Mouse (Mus musculus): ENCODE results near the gene Lmtk3. TPM values are rescaled to one million over a fixed set of nuclear protein-coding genes. Genes with fewer than 3 reads are reported as not detected.

Lmtk3 gene
- total RNA-seq (2021) = 100 to 1,000 TPM; 302 to 329 TPM
- long read RNA-seq, experiment 1, partial matches to known transcripts = 9 of 11 reads
- long read RNA-seq, experiment 1, other reads (novel, unspliced or antisense) = 2 of 11 reads
- long read RNA-seq, experiment 2, partial matches to known transcripts = 6 of 12 reads
- long read RNA-seq, experiment 2, other reads (novel, unspliced or antisense) = 6 of 12 reads

DNA sequence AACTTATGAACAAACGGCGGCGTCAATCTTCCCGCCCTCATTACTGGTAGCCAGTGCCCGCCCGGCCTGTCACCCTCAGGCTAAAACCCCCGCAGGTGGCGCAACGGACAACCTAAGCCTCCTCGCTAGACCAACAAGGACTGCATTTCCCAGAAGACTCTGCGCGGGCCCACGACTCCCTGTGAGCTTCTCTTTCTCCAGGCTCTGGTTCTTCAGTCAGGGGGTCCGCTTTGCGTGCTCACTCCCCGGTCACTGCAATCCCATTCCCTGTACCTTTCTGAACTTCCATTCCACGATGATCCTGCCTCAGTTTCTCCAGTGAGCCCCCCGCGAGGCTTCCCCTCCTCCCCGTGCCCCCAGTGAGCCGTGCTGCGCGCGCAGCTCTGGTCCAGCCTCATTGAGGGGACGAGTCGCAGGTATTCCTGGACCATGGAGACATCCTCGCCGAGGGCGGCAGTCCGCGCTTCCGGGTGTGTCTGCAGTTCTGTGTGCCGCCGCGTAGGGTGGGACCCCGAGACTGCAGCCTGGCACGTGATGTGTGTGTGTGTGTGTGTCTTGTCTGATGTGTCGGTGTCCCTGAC, at the start of gene Lmtk3:
Gene Lmtk3 (plus strand): TSS at position 228 of the 581 bp plus-strand sequence.
- TF ChIP-seq CTCF (conservative IDR thresholded peaks at IDR 0.05) = peak; percentile 46
- H3K27ac ChIP-seq = peak within 1 kb of the TSS; percentile 98
- H3K4me3 ChIP-seq = peak within 1 kb of the TSS; percentile 83
- peak; percentile 67 to 70 for DNase-seq (ENCODE audit: low spot score in 2 of 2)

DNA sequence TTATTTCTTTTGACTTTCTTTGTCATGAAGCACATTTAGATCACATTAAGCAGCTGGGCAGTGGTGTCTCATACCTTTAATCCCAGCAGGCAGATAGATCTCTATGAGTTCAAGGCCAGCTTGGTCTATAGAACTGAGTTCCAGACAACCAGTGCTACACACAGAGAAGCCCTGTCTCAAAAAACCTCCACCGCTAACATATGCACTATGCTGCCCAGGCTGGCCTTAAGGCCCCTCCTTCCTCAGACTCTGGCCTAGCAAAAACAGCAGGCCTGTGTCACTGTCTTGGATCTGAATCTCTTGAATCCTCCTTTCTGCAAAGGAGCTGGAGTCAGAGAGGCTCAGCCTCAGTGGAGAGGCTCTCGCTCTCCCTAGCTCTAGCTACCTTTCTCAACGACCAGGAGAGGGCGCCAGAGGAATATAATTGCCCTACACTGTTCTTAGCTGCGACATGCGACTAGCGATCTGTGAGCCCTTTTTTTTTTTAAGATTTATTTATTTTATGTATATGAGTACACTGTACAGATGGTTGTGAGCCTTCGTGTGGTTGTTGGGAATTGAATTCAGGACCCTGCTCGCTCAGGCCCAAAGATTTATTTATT, 44.3 kb upstream of the Lmtk3 start:
- Histone ChIP-seq H3K4me3 (no peak overlapping the region), H3K27ac (no peak overlapping the region)
- peak; percentile 93 for TF ChIP-seq CTCF (conservative IDR thresholded peaks at IDR 0.05)
- DNase-seq (ENCODE audit: low spot score in 2 of 2) = peak; percentile 88 to 89

DNA sequence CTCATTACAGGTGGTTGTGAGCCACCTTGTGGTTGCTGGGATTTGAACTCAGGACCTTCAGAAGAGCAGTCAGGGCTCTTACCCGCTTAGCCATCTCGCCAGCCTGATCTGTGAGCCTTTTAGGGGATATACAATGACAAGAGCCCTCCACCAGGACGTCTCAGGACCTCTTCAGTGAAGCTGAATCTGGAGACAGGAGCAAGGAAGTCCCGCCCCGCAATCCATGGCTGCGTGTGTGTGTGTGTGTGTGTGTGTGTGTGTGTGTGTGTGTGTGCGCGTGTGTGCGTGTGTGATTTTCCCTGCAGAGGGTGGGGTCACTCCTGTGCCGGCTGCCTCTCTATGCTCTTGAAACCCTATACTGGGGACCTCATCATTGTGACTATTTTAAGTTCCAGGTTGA, 43.7 kb upstream of the Lmtk3 start:
- H3K27ac ChIP-seq = no peak overlapping the region
- no peak overlapping the region for H3K4me3 ChIP-seq
- no peak for TF ChIP-seq CTCF (conservative IDR thresholded peaks at IDR 0.05)
- DNase-seq (ENCODE audit: low spot score in 2 of 2) = no peak

DNA sequence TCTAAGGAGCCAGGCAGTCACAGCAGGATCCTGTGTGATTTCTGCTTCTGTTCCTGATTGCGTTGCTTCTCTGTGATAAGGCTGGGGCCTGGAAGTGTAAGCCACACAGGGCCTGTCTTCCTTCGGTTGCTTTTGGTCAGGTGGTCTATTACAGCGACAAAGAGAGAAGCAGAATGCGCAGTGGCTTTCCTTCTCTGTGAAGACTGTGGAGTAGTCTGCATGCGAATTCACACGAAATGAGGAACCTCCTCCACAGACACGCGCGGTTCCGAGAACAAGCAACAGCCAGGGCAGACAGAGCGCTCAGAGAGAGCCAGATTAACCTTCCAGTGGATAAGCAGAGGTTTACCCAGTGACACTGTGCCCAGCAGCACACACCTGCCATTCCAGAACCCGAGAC, 42.2 kb upstream of the Lmtk3 start:
- no peak for DNase-seq (ENCODE audit: low spot score in 2 of 2)
- peak overlapping the region; percentile 88 for H3K27ac ChIP-seq
- no peak for TF ChIP-seq CTCF (conservative IDR thresholded peaks at IDR 0.05)
- H3K4me3 ChIP-seq = no peak overlapping the region; the same call in 1 of the 2 replicates

DNA sequence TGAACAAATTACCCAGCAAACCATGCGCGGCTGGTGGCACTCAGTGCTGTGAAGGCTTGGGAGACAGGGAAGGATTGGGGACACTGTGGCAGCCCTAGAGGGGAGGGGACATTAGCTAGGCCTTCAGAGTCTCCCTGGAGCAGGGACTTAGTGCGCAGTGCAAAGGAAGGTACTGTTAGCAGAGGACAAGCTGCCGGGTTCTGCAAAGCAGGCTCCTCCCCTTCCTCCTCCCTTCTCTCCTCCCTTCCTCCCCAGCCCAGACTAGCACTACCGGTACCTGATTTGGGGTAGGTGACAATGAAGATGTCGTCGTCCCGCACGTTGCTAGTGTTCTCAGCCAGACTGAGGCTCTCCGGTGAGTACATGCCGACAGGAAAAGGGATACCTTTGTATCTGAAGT, 41.8 kb upstream of the Lmtk3 start:
- peak overlapping the region; percentile 43 for H3K4me3 ChIP-seq
- peak overlapping the region; percentile 88 for H3K27ac ChIP-seq
- DNase-seq (ENCODE audit: low spot score in 2 of 2) = peak; percentile 36 to 47
- no peak for TF ChIP-seq CTCF (conservative IDR thresholded peaks at IDR 0.05)

DNA sequence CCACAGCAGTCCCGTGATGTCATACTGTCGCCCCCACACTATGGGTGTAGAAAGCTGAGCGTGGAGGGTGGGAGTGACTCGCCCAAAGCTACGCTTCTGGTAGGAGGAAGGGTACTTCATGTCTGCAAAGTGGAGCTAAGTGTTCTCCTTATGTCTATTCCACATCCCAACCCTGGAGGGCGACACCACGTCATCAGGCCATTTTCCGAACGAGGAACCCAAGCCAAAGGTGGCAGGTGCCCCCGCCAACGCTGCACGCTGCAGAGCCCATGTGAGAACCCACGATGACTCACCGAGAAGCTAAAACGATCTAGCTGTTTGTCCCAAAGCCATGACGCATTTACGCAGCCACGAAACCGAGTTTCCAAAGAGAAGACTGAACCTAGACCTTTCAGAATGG, 41.2 kb upstream of the Lmtk3 start:
- Histone ChIP-seq H3K4me3 (peak overlapping the region; percentile 43), H3K27ac (peak overlapping the region; percentile 88)
- peak; percentile 84 to 91 for DNase-seq (ENCODE audit: low spot score in 2 of 2)
- TF ChIP-seq CTCF (conservative IDR thresholded peaks at IDR 0.05) = peak; percentile 71

DNA sequence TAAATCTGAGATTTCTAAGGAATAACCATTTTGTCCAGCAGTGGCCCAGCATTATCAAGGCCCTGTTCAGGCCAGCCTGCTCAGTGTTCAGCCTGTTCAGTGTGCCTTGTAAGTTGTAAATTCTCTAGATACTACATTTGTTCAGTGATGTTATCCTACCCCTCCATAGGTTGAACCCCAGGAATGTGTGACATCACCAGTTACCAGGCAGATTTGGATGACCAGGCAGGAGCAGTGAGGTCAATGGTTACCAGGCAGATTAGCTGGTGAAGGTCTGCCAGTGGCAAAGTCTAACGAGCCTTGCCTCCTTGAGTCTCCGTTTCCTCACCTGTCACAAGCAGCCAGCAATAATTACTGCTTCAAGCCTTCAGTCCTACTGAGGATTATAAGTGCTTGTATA, 39.2 kb upstream of the Lmtk3 start:
- no peak overlapping the region for H3K4me3 ChIP-seq
- DNase-seq (ENCODE audit: low spot score in 2 of 2) = peak; percentile 66 to 76
- TF ChIP-seq CTCF (conservative IDR thresholded peaks at IDR 0.05) = no peak

DNA sequence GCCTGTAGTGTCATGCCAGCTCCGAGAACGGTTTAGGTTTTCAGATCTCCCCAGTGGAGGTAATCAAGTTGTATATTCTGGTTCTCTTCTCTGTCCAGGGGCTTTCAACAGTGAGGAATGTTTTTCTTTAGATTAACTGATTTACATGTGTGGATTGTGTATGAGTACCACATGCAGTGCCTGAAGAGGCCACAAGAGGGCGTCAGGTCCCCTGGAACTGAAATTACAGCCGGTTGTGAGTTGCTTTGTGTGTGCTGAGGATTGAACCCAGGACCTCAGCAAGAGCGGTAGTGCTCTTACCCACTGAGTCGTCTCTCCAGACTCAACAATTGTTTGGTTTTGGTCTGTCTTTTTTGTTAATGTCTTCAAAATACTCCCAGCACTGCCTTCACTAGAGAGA, 37.0 kb upstream of the Lmtk3 start:
- peak; percentile 69 for TF ChIP-seq CTCF (conservative IDR thresholded peaks at IDR 0.05)
- no peak for DNase-seq (ENCODE audit: low spot score in 2 of 2)
- Histone ChIP-seq H3K27ac (no peak overlapping the region), H3K4me3 (no peak overlapping the region)

More for the DNA sequence above, 39.2 kb upstream of the Lmtk3 start:
- no peak overlapping the region for H3K27ac ChIP-seq

DNA sequence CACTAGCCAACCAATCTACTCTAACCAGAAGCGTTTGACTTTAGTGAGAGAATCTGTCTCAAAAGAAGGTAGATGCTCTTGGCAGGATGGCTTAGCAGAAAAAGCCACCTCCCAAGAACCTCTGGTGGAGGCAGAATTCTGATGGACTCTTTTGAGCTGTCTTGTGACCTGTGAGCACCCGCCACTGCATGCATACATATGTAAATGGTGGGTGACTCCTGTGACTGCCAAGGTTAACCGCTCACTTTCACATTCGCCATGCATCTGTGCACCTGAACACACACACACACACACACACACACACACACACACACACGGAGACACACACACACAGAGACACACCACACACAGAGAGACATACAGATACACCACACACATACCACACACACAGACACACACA, 36.1 kb upstream of the Lmtk3 start:
- Histone ChIP-seq H3K4me3 (no peak overlapping the region), H3K27ac (no peak overlapping the region)
- no peak for TF ChIP-seq CTCF (conservative IDR thresholded peaks at IDR 0.05)

DNA sequence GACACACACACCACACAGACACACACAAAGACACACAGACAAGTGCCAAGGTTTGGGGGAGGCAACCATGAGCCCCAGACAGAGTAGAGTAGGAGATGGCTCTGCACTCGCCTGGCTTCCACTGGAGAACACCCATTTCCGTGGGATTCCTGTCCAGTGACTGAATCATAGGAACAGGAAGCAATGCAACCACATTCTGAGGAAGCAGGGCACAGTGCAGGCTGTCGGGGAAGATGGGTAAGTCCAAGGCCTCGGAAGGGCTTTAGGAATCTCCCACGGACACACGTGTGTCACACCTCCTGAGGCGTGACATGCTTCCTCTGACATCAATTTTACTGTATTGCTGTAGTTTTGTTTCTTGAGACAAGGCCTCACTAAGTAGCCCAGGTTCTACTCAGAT, 35.4 kb upstream of the Lmtk3 start:
- Histone ChIP-seq H3K27ac (no peak overlapping the region), H3K4me3 (no peak overlapping the region)
- no peak for DNase-seq (ENCODE audit: low spot score in 2 of 2)
- TF ChIP-seq CTCF (conservative IDR thresholded peaks at IDR 0.05) = no peak

More for the DNA sequence above, 36.1 kb upstream of the Lmtk3 start:
- DNase-seq (ENCODE audit: low spot score in 2 of 2) = no peak

DNA sequence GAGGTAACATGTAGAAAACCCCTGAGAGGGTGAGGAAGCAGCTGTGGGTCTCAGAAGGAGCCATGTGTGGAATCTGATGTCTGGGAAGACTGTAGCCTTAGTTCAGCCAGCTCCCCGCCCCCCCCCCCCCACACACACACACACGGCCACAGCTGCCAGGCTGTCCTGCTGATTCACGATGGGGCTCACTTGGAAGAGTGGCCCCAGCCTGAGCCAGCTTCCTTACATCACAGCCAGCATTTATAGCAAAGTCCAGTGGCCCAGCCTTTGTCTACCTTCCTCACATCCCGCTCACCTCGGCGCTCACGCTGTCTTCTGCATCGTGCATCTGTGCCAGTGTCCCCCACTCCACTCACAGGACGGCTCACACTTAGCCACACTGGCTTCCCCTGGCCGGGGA, 34.1 kb upstream of the Lmtk3 start:
- no peak for TF ChIP-seq CTCF (conservative IDR thresholded peaks at IDR 0.05)

DNA sequence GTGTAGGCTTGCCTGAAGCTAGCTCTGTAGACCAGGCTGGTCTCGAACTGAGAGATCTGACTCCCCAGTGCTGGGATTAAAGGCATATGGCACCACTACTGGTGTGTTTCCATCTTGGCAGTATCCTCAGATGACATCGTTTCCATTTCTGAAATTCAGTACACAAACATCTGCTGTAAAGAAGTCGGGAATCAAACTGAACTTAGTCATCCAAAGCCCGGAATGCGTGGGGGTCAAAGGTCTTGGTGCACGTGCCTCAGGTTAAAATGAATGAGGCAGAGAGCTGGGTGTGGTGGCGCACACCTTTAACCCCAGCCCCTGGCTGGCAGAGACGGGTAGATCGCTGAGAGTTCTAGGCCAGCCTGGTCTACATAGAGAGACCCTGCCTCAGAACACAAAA, 33.4 kb upstream of the Lmtk3 start:
- DNase-seq (ENCODE audit: low spot score in 2 of 2) = no peak
- Histone ChIP-seq H3K4me3 (no peak overlapping the region), H3K27ac (no peak overlapping the region)
- TF ChIP-seq CTCF (conservative IDR thresholded peaks at IDR 0.05) = no peak

More for the DNA sequence above, 34.1 kb upstream of the Lmtk3 start:
- Histone ChIP-seq H3K27ac (no peak overlapping the region), H3K4me3 (no peak overlapping the region)
- no peak for DNase-seq (ENCODE audit: low spot score in 2 of 2)

DNA sequence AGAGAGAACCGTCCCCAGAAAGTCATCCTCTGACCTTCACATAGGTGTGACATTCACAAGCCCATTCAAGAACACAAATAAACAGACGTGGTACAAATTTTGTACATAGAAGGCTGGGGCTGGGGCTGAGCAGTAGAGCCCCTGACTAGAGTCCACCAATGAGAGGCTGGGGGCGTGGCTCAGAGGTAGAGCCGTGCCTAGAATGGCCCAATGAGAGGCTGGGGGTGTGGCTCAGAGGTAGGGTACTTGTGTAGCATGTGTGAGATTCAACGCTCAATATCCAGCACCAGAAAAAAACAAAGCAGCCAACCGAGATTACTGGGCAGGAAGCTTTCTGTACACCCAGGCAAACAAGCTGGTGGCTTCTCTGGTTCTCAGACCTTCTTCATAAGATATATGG, 27.8 kb upstream of the Lmtk3 start:
- H3K27ac ChIP-seq = no peak overlapping the region
- TF ChIP-seq CTCF (conservative IDR thresholded peaks at IDR 0.05) = no peak
- H3K4me3 ChIP-seq = no peak overlapping the region
- no peak for DNase-seq (ENCODE audit: low spot score in 2 of 2)

DNA sequence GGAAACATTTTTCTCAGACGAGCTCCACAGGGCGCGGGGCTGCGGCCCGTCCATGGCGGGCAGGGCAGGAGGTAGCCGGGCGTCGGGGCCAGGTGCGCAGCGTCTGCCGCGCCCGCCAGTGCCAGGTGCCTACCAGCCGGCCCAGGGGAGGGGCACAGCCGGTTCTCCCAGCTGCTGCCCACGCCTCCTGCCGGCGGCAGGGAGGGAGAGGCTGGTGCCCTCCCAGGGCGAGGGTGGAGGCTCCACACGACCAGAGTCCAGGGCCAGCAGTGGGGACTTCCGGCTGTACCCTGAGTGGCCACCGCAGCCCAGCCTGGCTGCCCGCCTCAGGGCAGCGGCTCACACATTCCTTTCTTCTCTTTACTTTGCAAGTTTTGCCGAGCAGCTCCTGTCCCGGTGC, 24.1 kb upstream of the Lmtk3 start:
- DNase-seq (ENCODE audit: low spot score in 2 of 2) = no peak
- H3K4me3 ChIP-seq = no peak overlapping the region
- TF ChIP-seq CTCF (conservative IDR thresholded peaks at IDR 0.05) = 0 out of 2 replicates have a peak, but pooled peaks have one; percentile 3
- no peak overlapping the region for H3K27ac ChIP-seq
